Mouse (Mus musculus): Measurements from ENCODE around the gene Kdelr1. TPM values are rescaled to one million over a fixed set of nuclear protein-coding genes. Genes with fewer than 3 reads are reported as not detected.

Gene Kdelr1
- polyA plus RNA-seq, 1 experiment from 2014 or later, result 61.0 TPM

DNA sequence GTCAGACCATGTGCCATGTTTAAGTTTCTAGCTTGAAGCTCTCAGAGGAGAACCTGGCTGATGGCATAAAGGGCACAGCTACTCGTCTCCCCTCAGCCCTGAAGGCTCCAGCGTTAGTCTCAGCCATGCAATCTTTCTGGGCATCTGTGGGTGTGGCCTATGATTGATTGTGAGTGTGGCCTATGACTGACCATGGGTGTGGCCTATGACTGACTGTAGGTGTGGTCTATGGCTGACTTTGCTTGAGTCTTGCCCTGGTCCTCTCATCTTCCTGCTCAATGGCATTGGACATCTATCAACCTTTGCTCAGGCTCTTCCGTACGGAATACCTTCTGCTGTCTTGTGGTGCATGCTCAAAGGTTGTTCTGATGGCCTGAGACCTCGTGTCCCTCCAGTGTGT lies 29.0 kb downstream of the Kdelr1 start:
- ATAC-seq (ENCODE audit: low FRiP score, low read depth), result no peak
- WGBS, result 57% methylated on average over 5 of the region's 5 CpGs

DNA sequence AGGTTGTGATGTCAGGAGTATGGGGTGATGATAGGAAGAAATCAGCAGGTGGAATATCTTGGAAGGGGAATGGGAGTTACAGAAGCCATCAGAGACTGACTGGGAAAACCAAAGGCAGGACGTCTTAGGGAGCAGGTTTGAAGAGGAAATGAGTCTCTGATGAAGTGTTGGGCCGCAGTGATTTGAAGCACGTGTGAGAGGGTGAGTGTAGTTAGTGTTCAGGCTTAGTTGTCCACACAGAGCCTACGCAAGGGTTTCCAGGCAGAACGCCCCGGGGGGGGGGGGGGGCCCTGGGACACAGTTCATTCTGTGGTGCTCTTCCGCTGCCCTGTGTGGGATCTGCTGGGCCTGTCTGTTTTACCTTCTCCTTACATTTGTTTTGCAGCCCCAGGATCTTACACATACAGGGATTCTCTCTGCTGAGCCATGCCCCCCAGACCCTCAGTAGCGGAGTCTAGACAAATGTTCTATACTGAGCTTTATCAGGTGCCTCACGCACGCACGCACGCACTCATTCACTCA lies 30.0 kb downstream of the Kdelr1 start:
- ATAC-seq (ENCODE audit: low FRiP score, low read depth), result no peak
- no peak overlapping the region for H3K4me2 ChIP-seq
- H3K9me3 ChIP-seq, result no peaks in the 10 kb centered on the region
- peaks cover 6% of the 10 kb centered on the region for H3K4me1 ChIP-seq (replicated peaks)
- H3K27ac ChIP-seq (replicated peaks), result no peak overlapping the region
- WGBS, result 83% methylated on average over 12 of the region's 12 CpGs
- no peak overlapping the region for H3K4me3 ChIP-seq
- no peaks in the 10 kb centered on the region for H3K36me3 ChIP-seq
- no peak overlapping the region for H3K9ac ChIP-seq
- H3K27me3 ChIP-seq, result no peaks in the 10 kb centered on the region

More for the DNA sequence above, 29.0 kb downstream of the Kdelr1 start:
- peaks cover 11% of the 10 kb centered on the region for H3K4me1 ChIP-seq (replicated peaks)
- H3K4me3 ChIP-seq, result no peak overlapping the region
- H3K9ac ChIP-seq, result no peak overlapping the region
- H3K4me2 ChIP-seq, result no peak overlapping the region
- no peaks in the 10 kb centered on the region for H3K9me3 ChIP-seq
- H3K27me3 ChIP-seq, result no peaks in the 10 kb centered on the region
- no peaks in the 10 kb centered on the region for H3K36me3 ChIP-seq
- no peak overlapping the region for H3K27ac ChIP-seq (replicated peaks)

DNA sequence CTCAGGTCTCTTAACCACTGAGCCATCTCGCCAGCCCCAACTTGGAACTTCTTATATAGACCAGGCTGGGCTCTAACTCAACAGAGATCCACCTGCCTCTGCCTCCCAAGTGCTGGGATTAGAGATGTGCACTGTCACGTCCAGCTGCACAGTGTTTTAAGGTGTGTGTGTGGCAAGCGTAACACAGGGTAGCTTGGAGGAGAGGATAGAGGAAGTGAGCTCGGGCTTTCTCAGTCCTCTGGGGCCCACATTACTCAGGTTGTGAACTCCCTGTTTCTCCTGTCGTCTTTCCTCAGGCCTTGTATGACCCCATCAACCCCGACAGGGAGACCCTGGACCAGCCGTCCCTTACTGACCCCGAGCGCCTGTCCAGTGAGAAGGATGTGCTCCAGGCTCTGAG lies 34.0 kb downstream of the Kdelr1 start:
- H3K9me3 ChIP-seq, result no peaks in the 10 kb centered on the region
- H3K27ac ChIP-seq (replicated peaks), result no peak overlapping the region
- peaks cover 16% of the 10 kb centered on the region; the same call in 1 of the 2 replicates for H3K36me3 ChIP-seq
- H3K4me3 ChIP-seq, result no peak overlapping the region
- H3K4me2 ChIP-seq, result no peak overlapping the region
- H3K9ac ChIP-seq, result no peak overlapping the region
- no peak for ATAC-seq (ENCODE audit: low FRiP score, low read depth)
- no peaks in the 10 kb centered on the region for H3K4me1 ChIP-seq (replicated peaks)
- 94% methylated on average over 9 of the region's 9 CpGs for WGBS
- no peaks in the 10 kb centered on the region for H3K27me3 ChIP-seq

DNA sequence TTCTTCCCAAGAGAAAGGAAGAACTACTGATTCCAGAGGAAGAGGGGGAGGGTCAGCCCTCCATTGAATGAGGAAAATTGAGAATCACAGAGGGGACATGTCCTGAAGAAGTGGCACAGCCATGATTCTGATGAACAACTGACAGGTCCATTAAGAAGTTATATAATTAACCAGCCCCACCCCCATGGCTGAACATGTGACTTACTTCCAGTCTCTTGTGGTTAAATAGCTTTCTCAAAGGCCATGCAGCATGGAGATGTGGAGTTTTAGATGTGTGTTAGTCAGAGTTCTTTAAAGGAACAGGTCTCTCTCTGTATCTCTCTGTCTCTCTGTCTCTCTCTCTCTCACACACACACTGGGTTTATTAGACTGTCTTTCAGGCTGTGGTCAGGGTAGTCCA lies 35.8 kb downstream of the Kdelr1 start:
- Histone ChIP-seq H3K4me1 (replicated peaks) (no peaks in the 10 kb centered on the region), H3K9me3 (no peaks in the 10 kb centered on the region), H3K27ac (replicated peaks) (no peak overlapping the region), H3K9ac (no peak overlapping the region), H3K4me3 (no peak overlapping the region), H3K4me2 (no peak overlapping the region), H3K36me3 (peaks cover 16% of the 10 kb centered on the region; the same call in 1 of the 2 replicates), H3K27me3 (no peaks in the 10 kb centered on the region)
- ATAC-seq (ENCODE audit: low FRiP score, low read depth), result no peak

DNA sequence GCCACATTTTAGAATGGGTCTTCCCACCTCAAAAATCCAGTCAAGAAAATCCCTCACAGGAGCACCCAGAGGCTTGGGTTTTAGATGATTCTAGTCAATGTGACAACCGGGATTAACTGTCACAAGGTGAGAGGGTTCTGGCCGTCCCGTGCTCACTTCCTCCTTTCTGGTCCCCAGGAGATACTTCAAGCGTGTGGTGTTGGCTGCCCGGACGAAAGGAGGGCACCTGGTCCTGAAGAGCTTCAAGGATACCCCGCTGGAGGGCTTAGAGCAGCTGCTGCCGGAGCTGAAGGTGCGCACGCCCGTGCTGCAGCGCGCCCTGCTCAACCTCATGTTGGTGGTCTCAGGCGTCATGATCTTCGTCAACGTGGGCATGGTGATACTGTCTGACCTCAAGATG lies 36.6 kb downstream of the Kdelr1 start:
- Histone ChIP-seq H3K4me2 (no peak overlapping the region), H3K4me1 (replicated peaks) (no peaks in the 10 kb centered on the region), H3K4me3 (no peak overlapping the region), H3K9me3 (no peaks in the 10 kb centered on the region), H3K27ac (replicated peaks) (no peak overlapping the region), H3K27me3 (no peaks in the 10 kb centered on the region), H3K9ac (no peak overlapping the region), H3K36me3 (peaks cover 16% of the 10 kb centered on the region; the same call in 1 of the 2 replicates)
- 96% methylated on average over 16 of the region's 16 CpGs for WGBS
- no peak for ATAC-seq (ENCODE audit: low FRiP score, low read depth)

DNA sequence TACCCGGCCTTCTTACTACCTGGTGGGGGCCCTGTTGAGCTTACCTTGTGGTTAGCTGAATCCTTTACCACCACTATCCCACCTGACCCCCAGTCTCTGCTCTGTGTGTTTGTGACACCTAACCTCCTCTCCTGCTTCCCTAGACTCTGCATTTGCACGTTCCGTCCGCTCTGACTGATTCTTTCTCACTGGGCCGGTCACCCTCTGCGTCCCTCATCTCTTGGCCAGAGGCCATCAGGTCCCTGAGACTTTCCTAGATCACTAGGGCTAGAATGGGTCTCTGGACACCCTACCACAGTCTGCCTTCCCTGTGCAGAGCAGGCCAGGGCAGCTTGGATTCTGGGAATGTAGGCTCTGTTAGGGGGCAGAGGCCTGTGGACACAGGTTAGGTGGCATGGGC lies 41.5 kb downstream of the Kdelr1 start:
- Histone ChIP-seq H3K36me3 (peaks cover 16% of the 10 kb centered on the region; the same call in 1 of the 2 replicates), H3K4me1 (replicated peaks) (peaks cover 24% of the 10 kb centered on the region), H3K27me3 (no peaks in the 10 kb centered on the region), H3K4me3 (no peak overlapping the region), H3K9me3 (no peaks in the 10 kb centered on the region), H3K4me2 (no peak overlapping the region), H3K27ac (replicated peaks) (no peak overlapping the region), H3K9ac (no peak overlapping the region)
- WGBS, result 93% methylated on average over 6 of the region's 6 CpGs
- no peak for ATAC-seq (ENCODE audit: low FRiP score, low read depth)

DNA sequence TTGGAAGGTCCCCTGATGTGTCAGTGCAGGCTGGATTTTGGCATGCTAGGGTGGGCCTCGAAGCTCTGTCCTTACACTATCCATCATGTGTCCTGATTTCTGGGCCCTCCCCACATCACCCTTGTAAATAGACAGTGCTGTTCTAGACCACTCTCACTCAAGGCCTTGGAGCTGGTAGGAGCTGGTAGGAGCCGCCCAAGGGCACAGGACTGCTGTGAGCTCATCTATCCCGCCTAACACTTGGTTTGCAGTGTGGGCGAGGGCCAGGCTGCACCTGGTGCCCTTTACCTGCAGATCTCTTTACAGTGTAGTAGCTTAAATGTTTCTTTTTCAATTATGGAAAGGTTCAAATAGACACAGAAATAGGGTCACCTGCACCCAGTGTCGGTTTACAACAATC lies 42.4 kb downstream of the Kdelr1 start:
- peaks cover 24% of the 10 kb centered on the region for H3K4me1 ChIP-seq (replicated peaks)
- H3K9me3 ChIP-seq, result no peaks in the 10 kb centered on the region
- no peak for ATAC-seq (ENCODE audit: low FRiP score, low read depth)
- no peaks in the 10 kb centered on the region for H3K27me3 ChIP-seq
- H3K4me3 ChIP-seq, result no peak overlapping the region
- H3K9ac ChIP-seq, result no peak overlapping the region
- H3K4me2 ChIP-seq, result no peak overlapping the region
- no peak overlapping the region for H3K27ac ChIP-seq (replicated peaks)
- peaks cover 8% of the 10 kb centered on the region; the same call in 1 of the 2 replicates for H3K36me3 ChIP-seq
- WGBS, result 92% methylated on average over 5 of the region's 5 CpGs

DNA sequence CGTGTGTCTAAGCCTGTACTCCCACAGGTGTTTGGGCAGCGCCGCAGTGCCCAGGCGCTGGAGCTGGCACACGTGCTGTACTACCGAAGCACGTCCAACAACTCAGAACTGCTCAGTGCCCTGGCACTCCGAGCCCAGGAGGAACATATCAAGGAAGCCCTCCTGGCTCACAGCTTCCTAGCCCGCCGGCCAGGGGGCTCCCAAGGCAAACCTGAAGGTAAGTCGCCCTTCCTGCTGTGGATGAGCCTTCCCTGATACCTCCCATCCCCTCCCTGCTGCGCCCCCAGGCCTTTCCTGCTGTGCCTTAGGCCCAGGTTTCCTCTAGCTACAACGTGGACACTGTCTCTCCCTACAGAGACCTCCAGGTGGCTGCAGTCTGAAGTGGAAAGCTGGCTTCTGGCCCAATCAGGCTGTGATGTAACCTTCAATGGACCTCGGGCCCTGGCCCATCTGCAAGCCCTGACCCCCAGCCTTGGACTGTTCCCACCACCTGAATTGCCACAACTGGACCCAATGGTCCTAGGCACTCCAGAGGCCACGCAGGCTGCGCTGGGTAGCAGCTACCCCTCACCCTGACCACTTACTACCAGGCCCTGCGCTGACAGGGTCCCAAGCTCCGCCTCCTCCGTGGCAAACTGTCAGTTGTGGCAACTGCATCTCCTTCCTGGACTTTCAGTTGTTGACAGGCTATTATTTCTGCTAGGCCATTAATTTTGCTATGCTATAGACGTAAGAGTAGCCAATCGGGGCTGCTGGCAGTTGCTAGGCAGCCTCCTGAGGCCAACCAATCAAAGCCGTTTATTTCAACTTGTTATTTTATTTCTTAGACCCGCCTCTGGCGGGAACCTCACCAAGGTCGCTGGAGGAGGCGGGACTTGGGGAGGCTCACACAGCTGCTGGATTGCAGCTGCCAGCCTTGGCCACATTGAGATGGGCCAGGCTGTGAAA lies 43.8 kb downstream of the Kdelr1 start:
- H3K9me3 ChIP-seq, result no peaks in the 10 kb centered on the region
- H3K27me3 ChIP-seq, result no peaks in the 10 kb centered on the region
- peak overlapping the region; percentile 77 for H3K27ac ChIP-seq (replicated peaks)
- peak overlapping the region; percentile 27 for H3K4me3 ChIP-seq
- WGBS, result 32% methylated on average over 26 of the region's 26 CpGs
- peaks cover 24% of the 10 kb centered on the region for H3K4me1 ChIP-seq (replicated peaks)
- H3K9ac ChIP-seq, result peak overlapping the region; percentile 21
- no peaks in the 10 kb centered on the region for H3K36me3 ChIP-seq
- ATAC-seq (ENCODE audit: low FRiP score, low read depth), result peak; percentile 89
- H3K4me2 ChIP-seq, result peak overlapping the region; percentile 52

DNA sequence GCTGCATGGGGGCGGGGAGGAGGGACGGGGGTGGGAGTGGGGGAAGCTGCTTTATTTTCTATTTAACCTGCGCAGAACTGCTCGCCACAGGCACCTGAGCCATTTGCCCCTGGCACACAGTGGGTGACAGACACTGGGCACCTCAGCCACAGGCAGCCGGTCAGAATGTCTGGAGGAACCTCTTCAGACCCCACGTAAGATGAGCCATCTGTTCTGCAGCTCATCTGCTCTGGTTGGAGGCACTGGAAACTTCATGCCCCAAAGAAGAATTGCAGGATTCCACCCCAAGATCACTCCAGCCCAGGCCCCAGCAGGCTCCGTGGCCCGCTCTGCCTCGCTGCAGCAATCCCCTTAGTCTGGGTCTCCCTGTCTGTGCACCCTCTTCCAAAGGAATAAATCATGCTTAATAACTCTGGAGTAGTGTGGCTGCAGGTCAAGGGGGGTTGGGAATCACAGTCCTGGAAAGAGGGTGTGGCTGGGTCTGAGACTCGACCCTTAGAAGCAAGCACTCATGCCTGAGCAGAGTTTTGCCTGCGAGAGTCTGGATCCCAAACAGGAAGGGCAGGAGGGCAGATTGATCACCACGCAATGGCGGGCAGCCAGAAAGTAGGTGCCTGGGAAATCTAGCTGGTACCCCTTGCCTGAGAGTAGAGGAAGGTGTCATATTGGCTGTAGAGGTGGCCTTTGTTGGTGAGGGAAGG lies 44.6 kb downstream of the Kdelr1 start:
- Histone ChIP-seq H3K36me3 (no peaks in the 10 kb centered on the region), H3K4me3 (peak overlapping the region; percentile 27), H3K4me2 (peak overlapping the region; percentile 52), H3K27me3 (no peaks in the 10 kb centered on the region), H3K4me1 (replicated peaks) (peaks cover 24% of the 10 kb centered on the region), H3K9me3 (no peaks in the 10 kb centered on the region), H3K9ac (peak overlapping the region; percentile 21; the same call in 1 of the 2 replicates), H3K27ac (replicated peaks) (peak overlapping the region; percentile 77)
- peak; percentile 36 for ATAC-seq (ENCODE audit: low FRiP score, low read depth)
- 34% methylated on average over 13 of the region's 13 CpGs for WGBS

DNA sequence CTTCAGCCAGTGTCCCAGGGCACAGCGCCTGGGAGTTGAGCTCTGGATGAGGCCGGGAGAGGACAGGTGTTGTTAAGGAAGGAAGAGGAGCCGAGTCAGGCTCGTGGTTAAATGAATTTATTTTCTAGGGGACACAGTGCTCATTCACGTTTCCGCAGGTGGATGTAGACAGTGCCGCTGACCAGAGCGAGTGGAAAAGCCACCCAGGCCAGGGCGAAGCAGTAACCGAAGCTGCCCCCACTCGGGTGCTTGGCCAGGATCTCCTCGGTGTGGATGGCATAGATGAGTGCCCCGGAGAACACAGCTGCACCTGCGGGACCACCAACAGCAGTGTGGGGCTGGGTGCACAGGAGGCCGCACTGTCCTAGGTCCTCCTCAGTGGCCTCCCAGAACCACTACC lies 45.4 kb downstream of the Kdelr1 start:
- Histone ChIP-seq H3K4me3 (no peak overlapping the region), H3K4me2 (no peak overlapping the region), H3K27ac (replicated peaks) (peak overlapping the region; percentile 77; the same call in 1 of the 2 replicates), H3K36me3 (no peaks in the 10 kb centered on the region), H3K4me1 (replicated peaks) (peaks cover 32% of the 10 kb centered on the region), H3K27me3 (no peaks in the 10 kb centered on the region), H3K9me3 (no peaks in the 10 kb centered on the region), H3K9ac (no peak overlapping the region)
- WGBS, result 88% methylated on average over 15 of the region's 15 CpGs
- no peak for ATAC-seq (ENCODE audit: low FRiP score, low read depth)

DNA sequence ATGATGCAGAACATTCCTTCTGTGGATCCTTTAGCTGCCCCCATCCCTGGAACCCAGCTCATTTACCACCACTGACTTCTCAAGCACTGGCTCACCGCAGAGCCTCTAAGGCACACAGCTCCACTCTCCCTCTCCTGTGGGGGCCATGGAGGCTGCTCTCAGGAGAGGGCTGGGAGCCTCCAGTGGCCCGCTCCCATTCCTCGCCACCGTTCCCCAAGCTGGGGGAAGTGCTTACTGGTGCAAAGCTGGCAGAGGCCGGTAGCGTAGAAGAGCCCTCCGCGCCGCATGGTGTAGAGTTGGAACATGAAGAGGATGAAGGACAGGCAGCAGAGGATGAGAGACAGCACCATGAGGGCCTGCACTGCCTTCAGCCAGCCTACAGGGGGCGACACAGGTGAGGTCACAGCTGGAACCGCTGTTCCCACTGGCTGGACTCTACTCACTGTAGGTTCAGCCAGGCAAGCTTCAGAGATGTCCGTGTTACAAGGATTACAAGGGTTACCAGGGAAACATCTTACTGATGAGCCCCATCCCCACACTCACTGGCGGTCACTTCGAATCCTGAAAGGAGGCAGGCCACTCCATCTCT lies 46.6 kb downstream of the Kdelr1 start:
- no peak for ATAC-seq (ENCODE audit: low FRiP score, low read depth)
- Histone ChIP-seq H3K9me3 (no peaks in the 10 kb centered on the region), H3K4me1 (replicated peaks) (peaks cover 41% of the 10 kb centered on the region), H3K4me2 (no peak overlapping the region), H3K9ac (no peak overlapping the region), H3K4me3 (no peak overlapping the region), H3K27ac (replicated peaks) (no peak overlapping the region), H3K36me3 (no peaks in the 10 kb centered on the region), H3K27me3 (no peaks in the 10 kb centered on the region)
- WGBS, result 59% methylated on average over 14 of the region's 14 CpGs

DNA sequence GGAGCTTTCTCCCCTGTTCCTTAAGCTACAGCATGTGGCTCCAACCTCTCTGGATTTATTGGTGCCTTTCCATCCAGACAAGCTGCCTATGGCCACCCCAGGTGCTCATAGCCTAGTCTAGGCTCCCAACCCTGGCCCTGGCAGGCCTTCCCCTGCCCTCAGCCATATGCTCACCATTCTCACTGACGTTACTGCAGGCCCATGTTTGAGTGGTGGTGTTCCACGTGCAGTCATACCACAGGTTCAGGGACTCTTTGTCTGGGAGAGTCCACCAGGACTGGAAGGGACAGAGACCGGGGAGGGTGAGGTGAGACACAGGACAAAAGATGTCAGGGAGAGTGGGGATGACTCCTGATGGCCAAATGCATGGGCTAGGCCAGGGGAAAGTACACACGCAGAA lies 47.2 kb downstream of the Kdelr1 start:
- Histone ChIP-seq H3K9me3 (no peaks in the 10 kb centered on the region), H3K9ac (no peak overlapping the region), H3K27ac (replicated peaks) (no peak overlapping the region), H3K4me1 (replicated peaks) (peaks cover 46% of the 10 kb centered on the region), H3K4me3 (no peak overlapping the region), H3K36me3 (no peaks in the 10 kb centered on the region), H3K4me2 (0 out of 2 replicates have a peak overlapping the region, but pooled peaks have one; percentile 25), H3K27me3 (no peaks in the 10 kb centered on the region)
- WGBS, result 82% methylated on average over 4 of the region's 4 CpGs
- ATAC-seq (ENCODE audit: low FRiP score, low read depth), result no peak

Data from hindbrain, embryonic 15.5 days (tissue).